Mouse (Mus musculus): ENCODE measurements around the gene Gm11020.

Gm11020 gene

DNA sequence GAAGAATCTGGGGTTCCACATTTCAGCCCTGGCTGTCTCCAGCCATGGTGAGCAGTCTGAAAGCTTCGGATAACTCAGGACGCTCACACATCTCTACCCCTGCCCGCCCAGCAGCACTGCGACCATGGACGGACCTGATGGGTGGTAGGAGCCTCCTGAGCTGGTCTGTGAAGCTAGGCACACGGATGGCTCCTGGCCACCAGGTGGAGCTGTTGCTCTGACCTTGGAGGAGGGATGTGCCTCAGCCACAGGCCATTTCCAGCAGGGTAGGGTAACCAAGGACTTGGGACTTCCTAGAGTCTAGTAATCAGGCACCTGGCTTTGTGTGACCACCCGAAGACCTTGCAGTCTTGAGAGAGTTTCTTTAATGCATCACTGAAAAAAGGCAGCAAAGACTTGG lies 22.6 kb downstream of the Gm11020 start:
- DNase-seq: peak; percentile 86

GRCm38 (mm10) chr8:104344622-104345021 lies 23.3 kb downstream of the Gm11020 start:
- no peak for DNase-seq

DNA sequence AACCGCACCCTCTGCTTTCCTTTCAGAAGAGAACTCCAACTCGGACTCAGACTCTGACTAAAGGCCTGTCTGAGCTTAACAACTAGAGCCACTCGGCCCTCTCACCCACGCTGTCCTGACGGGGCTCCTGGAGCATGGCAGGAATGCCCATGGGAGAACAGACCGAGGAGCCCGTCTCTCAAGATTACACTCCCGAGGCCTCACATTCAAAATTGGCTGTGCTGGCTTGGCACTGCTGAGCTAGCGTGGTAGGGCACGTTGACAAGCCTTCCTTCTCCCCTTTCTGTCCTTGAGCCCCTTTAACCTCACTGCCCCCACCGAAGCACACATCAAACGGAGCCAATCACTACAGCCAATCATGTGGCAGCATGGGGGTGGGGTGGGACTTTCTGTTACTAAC lies 25.3 kb downstream of the Gm11020 start:
- DNase-seq: no peak

GRCm38 (mm10) chr8:104348971-104349370 lies 27.6 kb downstream of the Gm11020 start:
- DNase-seq: no peak

GRCm38 (mm10) chr8:104350047-104350446 lies 28.7 kb downstream of the Gm11020 start:
- DNase-seq: no peak

DNA sequence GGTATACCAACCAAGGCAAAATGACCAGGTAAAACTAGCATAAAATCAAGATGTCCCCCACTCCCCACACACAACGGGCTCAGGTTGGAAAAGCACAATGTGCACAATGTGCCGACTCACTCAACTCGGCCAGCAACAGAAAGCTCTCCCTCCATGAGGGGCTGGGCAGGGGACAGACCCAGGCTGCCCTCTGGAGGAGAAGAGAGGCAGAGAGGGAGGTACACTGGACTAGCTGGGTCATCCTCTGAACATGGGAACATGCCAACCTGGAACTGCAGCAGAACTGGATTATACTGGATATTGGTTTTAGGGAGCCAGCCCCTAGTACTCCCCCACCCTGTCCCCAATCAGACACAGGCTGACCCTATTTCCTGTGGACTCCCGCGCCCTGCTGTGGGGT lies 31.8 kb downstream of the Gm11020 start:
- no peak for DNase-seq

GRCm38 (mm10) chr8:104354504-104354903 lies 33.1 kb downstream of the Gm11020 start:
- no peak for DNase-seq

GRCm38 (mm10) chr8:104358637-104359036 lies 37.3 kb downstream of the Gm11020 start:
- DNase-seq: no peak

DNA sequence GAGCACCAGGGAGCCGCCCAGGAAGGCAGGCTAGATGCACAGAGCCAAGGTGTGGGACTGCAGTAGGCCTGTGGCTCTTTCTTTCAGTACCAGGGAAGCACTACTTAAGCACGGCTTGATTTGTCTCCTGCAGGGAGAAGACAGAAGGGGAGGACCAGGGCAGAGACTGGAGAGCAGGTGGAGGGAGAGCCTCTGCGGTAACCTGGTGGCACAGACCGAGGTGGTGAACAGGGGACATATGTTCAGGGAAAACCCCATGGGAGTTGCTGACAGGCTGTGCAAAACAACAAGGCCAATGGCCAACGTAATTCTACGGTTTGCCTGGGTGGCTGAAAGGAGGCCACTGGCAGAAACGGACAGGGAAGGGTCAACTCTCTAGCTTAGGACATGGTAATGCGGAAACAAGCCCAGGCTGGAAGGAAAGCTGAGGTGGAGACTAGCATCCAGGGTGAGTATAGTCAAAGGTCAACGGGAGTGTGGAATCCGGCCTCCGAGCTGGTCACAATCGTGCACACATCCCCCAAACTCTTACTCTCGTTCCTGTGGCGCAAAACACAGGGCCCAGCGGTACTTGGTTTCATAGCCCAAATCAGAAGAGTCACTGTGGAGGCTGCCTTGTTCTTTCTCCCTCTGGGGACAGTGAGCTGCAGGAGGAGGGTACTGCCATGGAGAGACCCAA lies 38.5 kb downstream of the Gm11020 start:
- DNase-seq: peak; percentile 79

- no peak for DNase-seq
These were observed 44.3 kb downstream of the Gm11020 start for GRCm38 (mm10) chr8:104365695-104366094.

GRCm38 (mm10) chr8:104367398-104367797 lies 46.0 kb downstream of the Gm11020 start:
- no peak for DNase-seq

GRCm38 (mm10) chr8:104369591-104369990 lies 48.2 kb downstream of the Gm11020 start:
- no peak for DNase-seq

DNA sequence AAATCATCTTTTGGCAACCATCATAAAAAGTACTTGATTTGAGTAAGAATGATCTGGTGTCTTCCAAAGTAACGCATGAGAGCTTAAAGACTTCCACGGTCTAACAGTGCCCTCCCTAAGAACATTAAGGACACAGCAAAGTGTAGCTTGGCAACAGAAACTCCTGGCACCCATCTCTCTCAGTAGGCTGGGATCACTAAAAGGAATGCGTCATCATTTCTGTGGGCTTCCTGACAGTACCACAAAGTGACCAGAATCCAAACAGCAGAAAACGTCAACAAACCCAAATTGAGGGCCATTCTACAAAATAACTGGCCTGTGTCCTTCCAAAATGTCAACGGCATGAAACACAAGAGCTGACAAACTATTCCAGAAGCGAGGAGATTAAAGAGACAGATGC lies 48.7 kb downstream of the Gm11020 start:
- DNase-seq: no peak

GRCm38 (mm10) chr8:104371121-104371520 lies 49.8 kb downstream of the Gm11020 start:
- DNase-seq: no peak

Data from cerebellum, adult 9-11 months (tissue).